Mouse (Mus musculus) E14TG2a.4 (cell line): ENCODE measurements around the gene Neurl1b.
A peak's percentile ranks its signal among the peaks of the same experiment; 100 is the strongest.

ENCODE experiments used
- H3K27me3 ChIP-seq: 2 replicates; pipeline ENCODE4 v1.6.1; 2014; ENCODE audit warnings: low read length, control low read depth; ENCODE audit not compliant: insufficient read depth
- H3K36me3 ChIP-seq: 2 replicates; pipeline ENCODE4 v1.6.1; 2014; ENCODE audit warnings: low read length, control low read depth; ENCODE audit not compliant: insufficient read depth
- H3K4me1 ChIP-seq: replicated peaks from 2 replicates; pipeline ENCODE4 v1.6.1; 2014; ENCODE audit warnings: low read depth, low read length, control low read depth
- H3K4me3 ChIP-seq: replicated peaks from 2 replicates; pipeline ENCODE4 v1.5.1; 2014; ENCODE audit warnings: mild to moderate bottlenecking, low read length
- H3K9me3 ChIP-seq: 2 replicates; pipeline ENCODE4 v1.6.1; 2014; ENCODE audit warnings: low read length, control low read depth
- CTCF ChIP-seq: conservative IDR thresholded peaks from 2 replicates; pipeline ENCODE4 v1.5.1; 2014; ENCODE audit warnings: low read length
- NANOG ChIP-seq: IDR thresholded peaks from 2 replicates; pipeline ENCODE4 v1.6.1; 2014; ENCODE audit warnings: borderline replicate concordance, low read length, mixed read lengths
- POU5F1 ChIP-seq: IDR thresholded peaks from 2 replicates; pipeline ENCODE4 v1.6.1; 2014; ENCODE audit warnings: low read length, borderline replicate concordance

The Neurl1b gene

GRCm38 (mm10) chr17:26422390-26422789 lies 7.8 kb downstream of the Neurl1b start:
- Histone ChIP-seq H3K27me3 (peaks cover 63% of the 10 kb centered on the region), H3K9me3 (no peaks in the 10 kb centered on the region), H3K36me3 (no peaks in the 10 kb centered on the region), H3K4me3 (no peak overlapping the region), H3K4me1 (peaks cover 35% of the 10 kb centered on the region)
- TF ChIP-seq NANOG = no peak
- TF ChIP-seq CTCF = no peak
- TF ChIP-seq POU5F1 = no peak

GRCm38 (mm10) chr17:26423967-26424641 lies 9.5 kb downstream of the Neurl1b start:
- Histone ChIP-seq H3K27me3 (peaks cover 62% of the 10 kb centered on the region), H3K4me1 (peaks cover 35% of the 10 kb centered on the region)
- TF ChIP-seq POU5F1 (no peak), NANOG (no peak), CTCF (no peak)

GRCm38 (mm10) chr17:26424973-26425735 lies 10.5 kb downstream of the Neurl1b start:
- Histone ChIP-seq H3K36me3 (no peaks in the 10 kb centered on the region), H3K27me3 (peaks cover 65% of the 10 kb centered on the region), H3K9me3 (no peaks in the 10 kb centered on the region), H3K4me3 (no peak overlapping the region), H3K4me1 (peaks cover 34% of the 10 kb centered on the region)
- TF ChIP-seq NANOG (no peak), POU5F1 (no peak), CTCF (no peak)

More at GRCm38 (mm10) chr17:26423967-26424641, 9.5 kb downstream of the Neurl1b start:
- Histone ChIP-seq H3K4me3 (0 out of 2 replicates have a peak overlapping the region, but pooled peaks have one; percentile 23), H3K36me3 (no peaks in the 10 kb centered on the region), H3K9me3 (no peaks in the 10 kb centered on the region)

GRCm38 (mm10) chr17:26433295-26433694 lies 18.7 kb downstream of the Neurl1b start:
- no peaks in the 10 kb centered on the region for H3K9me3 ChIP-seq
- H3K36me3 ChIP-seq = no peaks in the 10 kb centered on the region
- H3K27me3 ChIP-seq = peaks cover 86% of the 10 kb centered on the region
- TF ChIP-seq NANOG (no peak), POU5F1 (no peak), CTCF (no peak)
- peak overlapping the region; percentile 13; the same call in 1 of the 2 replicates for H3K4me3 ChIP-seq
- peaks cover 34% of the 10 kb centered on the region for H3K4me1 ChIP-seq

- Histone ChIP-seq H3K27me3 (peaks cover 77% of the 10 kb centered on the region), H3K4me1 (peaks cover 31% of the 10 kb centered on the region), H3K4me3 (no peak overlapping the region), H3K36me3 (no peaks in the 10 kb centered on the region), H3K9me3 (no peaks in the 10 kb centered on the region)
- TF ChIP-seq NANOG (no peak), POU5F1 (no peak), CTCF (no peak)
These were observed 22.6 kb downstream of the Neurl1b start for GRCm38 (mm10) chr17:26437089-26437815.

GRCm38 (mm10) chr17:26439001-26439400 lies 24.4 kb downstream of the Neurl1b start:
- Histone ChIP-seq H3K4me1 (peaks cover 25% of the 10 kb centered on the region), H3K4me3 (peak overlapping the region; percentile 78), H3K9me3 (no peaks in the 10 kb centered on the region), H3K27me3 (peaks cover 64% of the 10 kb centered on the region), H3K36me3 (no peaks in the 10 kb centered on the region)
- no peak for TF ChIP-seq NANOG
- TF ChIP-seq POU5F1 = no peak
- TF ChIP-seq CTCF = no peak

- H3K9me3 ChIP-seq = no peaks in the 10 kb centered on the region
- no peak for TF ChIP-seq NANOG
- TF ChIP-seq CTCF = no peak
- TF ChIP-seq POU5F1 = no peak
These were observed 26.4 kb downstream of the Neurl1b start for GRCm38 (mm10) chr17:26441024-26441423.

GRCm38 (mm10) chr17:26442197-26442596 lies 27.6 kb downstream of the Neurl1b start:
- no peak for TF ChIP-seq CTCF
- no peak for TF ChIP-seq NANOG
- TF ChIP-seq POU5F1 = no peak

More at GRCm38 (mm10) chr17:26441024-26441423, 26.4 kb downstream of the Neurl1b start:
- peaks cover 22% of the 10 kb centered on the region for H3K4me1 ChIP-seq
- no peaks in the 10 kb centered on the region for H3K36me3 ChIP-seq
- H3K4me3 ChIP-seq = no peak overlapping the region
- H3K27me3 ChIP-seq = peaks cover 49% of the 10 kb centered on the region

More at GRCm38 (mm10) chr17:26442197-26442596, 27.6 kb downstream of the Neurl1b start:
- peaks cover 40% of the 10 kb centered on the region for H3K27me3 ChIP-seq
- peaks cover 22% of the 10 kb centered on the region for H3K4me1 ChIP-seq
- H3K36me3 ChIP-seq = no peaks in the 10 kb centered on the region
- no peaks in the 10 kb centered on the region for H3K9me3 ChIP-seq
- H3K4me3 ChIP-seq = no peak overlapping the region
